35 mouse cellular contexts compared by ENCODE assay signal in the genomic region with DNA sequence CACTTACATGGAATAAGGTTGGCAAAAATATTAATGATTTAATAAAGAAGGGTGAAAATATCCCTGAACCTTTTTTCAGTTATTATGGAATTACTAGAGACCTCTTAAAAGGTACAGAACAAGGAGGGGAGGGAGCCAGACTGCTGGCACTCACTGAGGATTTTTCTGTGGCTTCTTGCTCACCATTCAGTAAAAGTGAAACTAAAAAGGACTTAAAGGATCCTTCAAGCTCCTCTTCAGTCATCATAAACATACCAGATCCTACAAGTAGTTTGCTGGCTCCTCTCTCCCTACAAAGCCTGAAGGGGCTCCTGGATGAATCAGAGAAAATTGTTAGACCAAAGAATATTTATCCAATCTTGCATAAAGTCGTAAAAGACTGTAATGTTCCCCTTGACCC. TPM values are rescaled to one million over a fixed set of nuclear protein-coding genes. Genes with fewer than 3 reads are reported as not detected.
"Had no signal": no experiment of that assay in that cellular context is flagged by ENCODE, and none has a peak within 500 bp of the region (broad histone marks: within the 10 kb centered on the region; RNA-seq: fewer than 3 reads in every experiment).

No protein-coding gene starts in this region.

RNA-seq across cellular contexts. Expression of a gene that starts 32.4 kb away (rescaled TPM):
- total RNA-seq: gastrocnemius, adult 2 months; gastrocnemius, postnatal 10 days; gastrocnemius, postnatal 25 days; gastrocnemius, postnatal 4 days; granulocyte monocyte progenitor cell, adult 5-6 weeks; heart, adult 18-20 months; heart, adult 8-10 months; heart, postnatal 10 days; heart, postnatal 25 days; heart, postnatal 4 days; layer of hippocampus, adult 2 months; layer of hippocampus, postnatal 10 days; layer of hippocampus, postnatal 25 days; left cerebral cortex, adult 2 months; left cerebral cortex, postnatal 14 days; left cerebral cortex, postnatal 36 days had no signal
- polyA plus RNA-seq: heart, embryonic 10.5 days; heart, embryonic 12.5 days; heart, embryonic 14.5 days; heart, embryonic 16.5 days; hindbrain, embryonic 10.5 days; hindbrain, embryonic 12.5 days; hindbrain, embryonic 14.5 days; hindbrain, embryonic 16.5 days; inflammation-experienced regulatory T-cells, adult 6 months; intestine, embryonic 15.5 days; intestine, postnatal 0 days; kidney, embryonic 14.5 days; kidney, embryonic 16.5 days; limb, embryonic 10.5 days; limb, embryonic 12.5 days; limb, embryonic 14.5 days; liver, embryonic 11.5 days; liver, embryonic 13.5 days; liver, embryonic 15.5 days had no signal
